Mouse (Mus musculus) ovary, postnatal 10 days (tissue): ENCODE results near the gene Tmem213.
A peak's percentile ranks its signal among the peaks of the same experiment; 100 is the strongest.

Experiments
- DNase-seq: peaks from one replicate; pipeline ENCODE4 v3.0.0; 2022; ENCODE audit warnings: low spot score

Tmem213 gene

GRCm38 (mm10) chr6:38116107-38116770 is 7.2 kb downstream of the Tmem213 start:
- DNase-seq, result no peak

DNA sequence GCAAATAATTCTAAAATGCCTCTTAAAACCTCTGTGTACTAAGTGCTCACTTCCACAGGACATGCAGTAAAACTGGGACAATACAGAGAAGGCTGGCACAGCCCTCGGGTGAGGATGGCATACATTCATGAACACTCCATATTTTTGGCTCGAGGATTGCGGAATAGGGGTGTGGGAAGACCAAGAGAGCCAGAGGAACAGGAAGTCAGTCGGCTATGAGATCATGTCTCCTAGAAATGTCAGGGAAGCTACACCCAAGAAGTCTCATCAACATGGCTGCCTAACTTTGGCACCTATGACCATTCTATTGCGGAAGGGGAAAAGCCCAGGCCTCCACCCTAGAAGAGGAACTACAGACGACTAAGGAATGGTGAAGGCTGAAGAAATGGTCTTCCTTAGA is 9.3 kb downstream of the Tmem213 start:
- no peak for DNase-seq

GRCm38 (mm10) chr6:38120681-38121371 is 11.8 kb downstream of the Tmem213 start:
- no peak for DNase-seq

DNA sequence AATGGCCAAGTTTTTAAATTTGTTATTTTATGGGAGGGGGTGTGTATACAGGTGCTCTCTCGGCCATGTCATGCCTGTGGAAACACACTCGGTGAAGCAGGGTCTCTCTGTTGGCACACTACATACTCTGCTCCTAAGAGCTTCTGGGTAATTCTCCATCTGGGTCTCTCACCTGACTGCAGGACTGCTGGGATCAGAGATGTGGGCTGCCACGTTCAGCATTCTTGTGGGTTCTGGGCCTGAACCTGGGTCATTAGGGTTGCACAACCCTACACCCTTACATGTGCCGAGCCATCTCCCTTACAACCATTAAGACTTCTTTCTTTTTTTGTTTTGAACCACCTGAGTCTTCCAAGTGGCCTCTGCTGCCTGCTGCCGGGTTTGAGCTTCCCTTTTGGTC is 12.8 kb downstream of the Tmem213 start:
- no peak for DNase-seq

GRCm38 (mm10) chr6:38122791-38123190 is 13.7 kb downstream of the Tmem213 start:
- DNase-seq, result no peak

GRCm38 (mm10) chr6:38123471-38124206 is 14.6 kb downstream of the Tmem213 start:
- no peak for DNase-seq

- DNase-seq, result no peak
Observed at GRCm38 (mm10) chr6:38124207-38124835, 15.3 kb downstream of the Tmem213 start, which contains the start of gene Atp6v0a4. Atp6v0a4 (minus strand) TSS chr6:38124586.

- DNase-seq, result no peak
Observed at GRCm38 (mm10) chr6:38124882-38125281, 15.8 kb downstream of the Tmem213 start.

DNA sequence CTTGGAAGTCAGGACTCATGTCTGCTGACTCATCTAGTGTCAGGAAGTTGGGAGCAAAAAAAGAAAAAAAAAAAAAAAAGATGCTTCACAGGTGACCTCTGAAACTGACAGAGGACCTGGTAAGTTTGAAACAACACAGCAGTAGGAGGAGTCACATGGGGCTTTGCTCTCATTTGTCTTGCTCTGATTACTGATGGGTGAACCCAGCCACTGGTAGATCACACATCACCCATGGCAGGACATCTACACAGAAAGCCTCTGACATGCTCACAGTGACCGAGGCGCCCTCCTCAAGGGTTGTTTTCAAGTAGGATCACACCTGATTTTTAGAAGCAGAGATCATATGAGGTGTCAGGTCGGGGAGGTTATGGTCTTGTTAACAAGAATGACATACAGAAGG is 16.4 kb downstream of the Tmem213 start:
- no peak for DNase-seq

DNA sequence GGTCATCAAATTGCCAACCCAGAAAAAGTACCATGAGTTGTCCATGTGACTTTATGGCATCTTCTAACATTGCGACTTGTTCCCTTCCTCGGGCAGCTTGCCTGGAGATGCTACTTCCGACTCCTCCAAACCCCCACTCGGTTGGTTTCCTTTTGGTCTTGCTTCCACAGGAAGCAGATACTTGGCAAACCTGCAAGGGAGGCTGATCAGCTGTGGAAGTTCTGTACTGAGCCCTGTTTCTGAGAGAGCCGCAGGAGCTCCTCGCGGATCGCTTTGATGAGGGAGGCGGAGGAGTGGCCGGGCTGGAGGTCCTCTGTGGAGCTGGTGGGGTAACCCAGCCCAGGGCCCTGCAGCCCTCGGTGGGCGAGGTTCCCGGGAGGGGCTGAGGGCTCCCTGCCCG is 19.1 kb downstream of the Tmem213 start:
- DNase-seq, result no peak

DNA sequence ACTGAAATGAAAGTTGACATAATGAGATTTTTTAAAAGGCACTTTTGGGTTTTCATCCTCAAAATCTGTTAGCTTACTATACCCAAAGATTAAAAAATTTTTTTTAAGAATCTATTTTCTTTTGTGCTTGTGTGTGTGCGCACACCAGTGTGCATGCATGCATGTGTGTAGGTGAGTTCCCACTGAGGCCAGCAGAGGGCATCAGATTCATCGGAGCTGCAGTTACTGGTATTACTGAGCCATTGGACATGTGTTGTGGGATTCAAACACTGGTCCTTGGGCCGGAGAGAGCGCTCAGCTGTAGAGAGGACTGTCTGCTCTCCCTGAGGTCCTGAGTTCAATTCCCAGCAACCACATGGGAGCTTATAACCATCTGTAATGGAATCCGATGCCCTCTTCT is 20.8 kb downstream of the Tmem213 start:
- no peak for DNase-seq

- peak; percentile 49 for DNase-seq
Observed at GRCm38 (mm10) chr6:38131801-38132231, 22.8 kb downstream of the Tmem213 start.

GRCm38 (mm10) chr6:38134806-38135559 is 25.9 kb downstream of the Tmem213 start:
- no peak for DNase-seq

DNA sequence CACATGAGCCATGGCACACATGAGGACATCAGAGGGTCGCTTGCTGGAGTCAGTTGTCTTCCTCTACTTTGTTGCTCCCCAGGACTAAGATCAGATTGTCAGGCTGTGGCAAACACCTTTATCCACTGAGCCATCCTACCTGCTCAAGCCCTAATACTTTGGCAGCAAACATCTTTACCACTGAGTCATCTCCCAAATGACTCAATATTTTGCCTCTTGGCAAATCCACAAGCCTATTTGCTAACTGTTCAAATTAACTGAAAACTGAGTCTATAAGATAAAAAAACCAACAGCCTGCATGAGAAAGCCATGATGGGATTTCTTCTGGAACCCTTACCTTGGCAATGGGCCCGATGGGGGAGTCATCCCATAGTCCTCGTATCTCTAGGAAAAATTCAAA is 30.0 kb downstream of the Tmem213 start:
- no peak for DNase-seq

GRCm38 (mm10) chr6:38140402-38140801 is 31.3 kb downstream of the Tmem213 start:
- no peak for DNase-seq

GRCm38 (mm10) chr6:38144161-38144998 is 35.3 kb downstream of the Tmem213 start:
- DNase-seq, result no peak

GRCm38 (mm10) chr6:38145463-38146065 is 36.5 kb downstream of the Tmem213 start:
- DNase-seq, result no peak

DNA sequence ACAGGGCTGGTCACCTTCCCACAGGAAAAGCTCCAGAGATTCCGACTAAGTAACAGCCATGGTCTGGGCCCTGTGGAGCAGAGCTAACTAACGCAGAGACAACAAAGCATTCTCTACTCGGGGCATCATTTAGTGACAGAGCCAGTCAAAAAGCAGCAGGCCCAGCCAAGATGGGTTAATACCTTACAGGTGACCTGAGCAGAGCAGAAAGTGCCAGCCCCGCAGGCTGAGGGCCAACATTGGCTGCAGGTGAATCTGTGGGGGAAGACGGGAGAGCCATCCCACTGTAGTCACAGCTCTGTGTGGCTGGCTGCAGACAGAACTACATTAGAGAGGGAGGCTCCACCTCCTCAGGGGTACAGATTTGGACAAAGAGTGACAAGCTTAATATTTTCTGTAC is 38.2 kb downstream of the Tmem213 start:
- DNase-seq, result no peak

DNA sequence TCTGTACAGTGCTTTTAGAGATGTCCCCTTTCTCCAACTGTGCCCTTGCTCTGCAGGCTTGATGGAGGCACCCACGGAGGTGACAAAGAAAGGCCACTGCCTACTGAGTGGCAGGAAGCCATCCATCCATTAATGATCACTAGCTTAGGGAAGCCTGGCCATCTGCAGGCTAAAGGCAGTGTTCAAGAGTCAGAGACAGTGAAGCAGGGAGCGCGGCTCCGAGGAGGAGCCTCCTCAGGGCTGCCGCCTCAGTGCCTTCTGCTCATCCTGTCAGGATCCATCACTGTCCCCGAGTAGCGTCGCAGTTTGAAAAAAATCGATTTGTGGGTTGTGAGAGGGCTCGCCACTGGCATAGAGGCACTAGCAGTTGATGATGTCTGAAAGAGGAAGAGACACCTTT is 39.6 kb downstream of the Tmem213 start:
- DNase-seq, result no peak

- no peak for DNase-seq
Observed at GRCm38 (mm10) chr6:38149483-38149882, 40.4 kb downstream of the Tmem213 start.
